Mouse (Mus musculus) kidney, adult 10 weeks (tissue): Measurements from ENCODE around the gene Ube2i. TPM values are rescaled to one million over a fixed set of nuclear protein-coding genes. Genes with fewer than 3 reads are reported as not detected.

Experiments used
- polyA plus RNA-seq: library from polyadenylated mRNA; stranded (reverse); fragments of 350-450 nt; fragmentation: Illumina TruSeq; extraction: RNeasy Lipid Tissue Mini Kit (QIAGEN cat#74804); gene quantifications from one replicate; pipeline ENCODE4 v1.2.3, GENCODE M21; 2014; ENCODE audit warnings: low read depth, low replicate concordance

Ube2i gene
- polyA plus RNA-seq, result 148 TPM

GRCm38 (mm10) chr17:25274571-25275346 lies at the start of gene Ube2i:
Gene Ube2i, minus strand, starts transcription at chr17:25274622.

GRCm38 (mm10) chr17:25318354-25318753 lies 43.9 kb upstream of the Ube2i start, which contains the start of gene Prss29:
Gene Prss29, plus strand, starts transcription at chr17:25318654.

GRCm38 (mm10) chr17:25308346-25308745 lies 33.9 kb upstream of the Ube2i start, which contains the start of gene Prss28:
Gene Prss28, plus strand, starts transcription at chr17:25308646.

GRCm38 (mm10) chr17:25298094-25298493 lies 23.7 kb upstream of the Ube2i start, which contains the start of gene Prss34:
Gene Prss34, plus strand, starts transcription at chr17:25298394.

GRCm38 (mm10) chr17:25256140-25256754 lies 18.2 kb downstream of the Ube2i start, which contains the start of gene Baiap3:
Gene Baiap3, minus strand, starts transcription at chr17:25256364.

GRCm38 (mm10) chr17:25239695-25240636 lies 34.5 kb downstream of the Ube2i start, which contains the start of the genes Gnptg and Tsr3:
Gene Gnptg, minus strand, starts transcription at chr17:25240124.
Gene Tsr3, plus strand, starts transcription at chr17:25240170.

Other genes with a start within 250 kb of the Ube2i start
- gene Tmem204, start 191.0 kb downstream of the Ube2i start, polyA plus RNA-seq, result 16.4 TPM
- gene Telo2, start 158.7 kb downstream of the Ube2i start, polyA plus RNA-seq, result 2.3 TPM
- gene Ptx4, start 153.9 kb downstream of the Ube2i start, polyA plus RNA-seq, result not detected
- gene Clcn7, start 141.2 kb downstream of the Ube2i start, polyA plus RNA-seq, result 5.4 TPM
- gene Ccdc154, start 112.2 kb downstream of the Ube2i start, polyA plus RNA-seq, result not detected
- gene Gm38655, start 99.2 kb downstream of the Ube2i start, polyA plus RNA-seq, result not detected
- gene BC003965, start 90.1 kb downstream of the Ube2i start, polyA plus RNA-seq, result 17.3 TPM
- gene Unkl, start 86.2 kb downstream of the Ube2i start, polyA plus RNA-seq, result 29.1 TPM
- gene Gnptg, start 34.5 kb downstream of the Ube2i start, polyA plus RNA-seq, result 25.4 TPM
- 3.8 TPM for gene Tsr3, start 34.5 kb downstream of the Ube2i start, polyA plus RNA-seq
- gene Baiap3, start 18.3 kb downstream of the Ube2i start, polyA plus RNA-seq, result not detected
- gene Prss34, start 23.8 kb upstream of the Ube2i start, polyA plus RNA-seq, result not detected
- not detected for gene Prss28, start 34.0 kb upstream of the Ube2i start, polyA plus RNA-seq
- not detected for gene Prss29, start 44.0 kb upstream of the Ube2i start, polyA plus RNA-seq
- gene Tpsab1, start 70.9 kb upstream of the Ube2i start, polyA plus RNA-seq, result not detected
- gene Tpsb2, start 91.7 kb upstream of the Ube2i start, polyA plus RNA-seq, result not detected
- gene Tpsg1, start 94.7 kb upstream of the Ube2i start, polyA plus RNA-seq, result not detected
- gene Cacna1h, start 159.2 kb upstream of the Ube2i start, polyA plus RNA-seq, result not detected
- gene Tekt4, start 180.0 kb upstream of the Ube2i start, polyA plus RNA-seq, result not detected
- not detected for gene Sstr5, start 222.7 kb upstream of the Ube2i start, polyA plus RNA-seq